Mouse (Mus musculus) bone marrow, adult 2 months (tissue): ENCODE results near the gene Vav3.

ENCODE experiments used
- CTCF ChIP-seq: fragments of 200-500 bp; IDR thresholded peaks from 2 replicates; pipeline ENCODE4 v1.5.1; 2011; ENCODE audit warnings: low read length, control low read depth; ENCODE audit not compliant: control insufficient read depth, insufficient read depth
- POLR2A ChIP-seq: fragments of 200-500 bp; IDR thresholded peaks from 2 replicates; pipeline ENCODE4 v1.6.1; 2011; ENCODE audit warnings: low read depth, mild to moderate bottlenecking, control low read depth, low read length, borderline replicate concordance; ENCODE audit not compliant: control insufficient read depth

- no peak for TF ChIP-seq POLR2A
- TF ChIP-seq CTCF: no peak
Observed at GRCm38 (mm10) chr3:109672925-109673324, 332.5 kb downstream of the Vav3 start.
